Comparison of ENCODE assay signal across 8 mouse cellular contexts in genomic region chr7:80132541-80132940, GRCm38 (mm10). TPM values are rescaled to one million over a fixed set of nuclear protein-coding genes. Genes with fewer than 3 reads are reported as not detected.
DNase-seq lines count a peak whose midpoint lies in the region; ATAC-seq and TF ChIP-seq lines count a peak whose summit lies in the region.

No protein-coding gene starts in this region.

- H3K4me2 ChIP-seq in hindbrain, postnatal 0 days (ENCODE audit: low read depth, low read length) = no peak overlapping the region
- H3K4me2 ChIP-seq in hindbrain, embryonic 14.5 days (replicated peaks) = no peak overlapping the region
- H3K4me2 ChIP-seq in liver, embryonic 12.5 days = no peak overlapping the region

- DNase-seq in hindbrain, postnatal 0 days (ENCODE audit: low spot score) = peak; percentile 76
- DNase-seq in hindbrain, embryonic 14.5 days (ENCODE audit: low spot score) = no peak
- peak; percentile 76 for DNase-seq in CD4-positive helper T cell, adult 2 months (ENCODE audit: low read depth, low spot score)
- DNase-seq in MN1 (ENCODE audit: low spot score) = peak; percentile 47
- peak; percentile 39 for DNase-seq in embryo, embryonic 9.5 days (ENCODE audit: extremely low spot score)
- peak; percentile 51 for DNase-seq in spleen, adult 12 weeks (ENCODE audit: low spot score)
- no peak for DNase-seq in heart, embryonic 10.5 days (ENCODE audit: low spot score)

- no peaks in the 10 kb centered on the region for H3K27me3 ChIP-seq in hindbrain, postnatal 0 days (ENCODE audit: insufficient read depth, low read length)
- H3K27me3 ChIP-seq in hindbrain, embryonic 14.5 days (ENCODE audit: control insufficient read depth, insufficient read depth, low read length) = no peaks in the 10 kb centered on the region
- H3K27me3 ChIP-seq in liver, embryonic 12.5 days (replicated peaks) = no peaks in the 10 kb centered on the region
- no peaks in the 10 kb centered on the region for H3K27me3 ChIP-seq in heart, embryonic 10.5 days (ENCODE audit: insufficient read depth, poor library complexity, severe bottlenecking)

- H3K27ac ChIP-seq in hindbrain, postnatal 0 days = no peak overlapping the region
- H3K27ac ChIP-seq in hindbrain, embryonic 14.5 days = no peak overlapping the region
- no peak overlapping the region for H3K27ac ChIP-seq in liver, embryonic 12.5 days
- H3K27ac ChIP-seq in heart, embryonic 10.5 days = no peak overlapping the region

- H3K4me3 ChIP-seq in hindbrain, postnatal 0 days (ENCODE audit: low read length) = no peak overlapping the region
- no peak overlapping the region for H3K4me3 ChIP-seq in hindbrain, embryonic 14.5 days (replicated peaks; ENCODE audit: low read length)
- H3K4me3 ChIP-seq in liver, embryonic 12.5 days = no peak overlapping the region
- no peak overlapping the region for H3K4me3 ChIP-seq in heart, embryonic 10.5 days

- no peak overlapping the region for H3K9ac ChIP-seq in hindbrain, postnatal 0 days (replicated peaks; ENCODE audit: low read length)
- H3K9ac ChIP-seq in hindbrain, embryonic 14.5 days = no peak overlapping the region
- H3K9ac ChIP-seq in liver, embryonic 12.5 days = no peak overlapping the region

- WGBS in hindbrain, postnatal 0 days = 46% methylated on average over 9 of the region's 9 CpGs
- WGBS in hindbrain, embryonic 14.5 days = 50% methylated on average over 9 of the region's 9 CpGs
- WGBS in liver, embryonic 12.5 days (ENCODE audit: insufficient replicate concordance) = 40% methylated on average over 9 of the region's 9 CpGs
- WGBS in heart, embryonic 10.5 days = 53% methylated on average over 9 of the region's 9 CpGs

- no peaks in the 10 kb centered on the region; the same call in 1 of the 2 replicates for H3K9me3 ChIP-seq in hindbrain, postnatal 0 days (ENCODE audit: low read length)
- H3K9me3 ChIP-seq in hindbrain, embryonic 14.5 days (ENCODE audit: control insufficient read depth, low read length) = peaks cover 8% of the 10 kb centered on the region
- peaks cover 12% of the 10 kb centered on the region for H3K9me3 ChIP-seq in liver, embryonic 12.5 days (replicated peaks)
- H3K9me3 ChIP-seq in heart, embryonic 10.5 days = peaks cover 4% of the 10 kb centered on the region; the same call in 1 of the 2 replicates

- ATAC-seq in hindbrain, postnatal 0 days = no peak
- ATAC-seq in hindbrain, embryonic 14.5 days (ENCODE audit: low FRiP score) = no peak
- peak; percentile 32; the same call in 1 of the 2 replicates for ATAC-seq in liver, embryonic 12.5 days

- peaks cover 4% of the 10 kb centered on the region; the same call in 1 of the 2 replicates for H3K4me1 ChIP-seq in hindbrain, postnatal 0 days (ENCODE audit: insufficient read depth, low read length)
- peaks cover 5% of the 10 kb centered on the region; the same call in 1 of the 2 replicates for H3K4me1 ChIP-seq in hindbrain, embryonic 14.5 days (replicated peaks; ENCODE audit: control insufficient read depth, insufficient read depth, low read length)
- peaks cover 31% of the 10 kb centered on the region for H3K4me1 ChIP-seq in liver, embryonic 12.5 days
- peaks cover 27% of the 10 kb centered on the region for H3K4me1 ChIP-seq in heart, embryonic 10.5 days

- no peaks in the 10 kb centered on the region for H3K36me3 ChIP-seq in hindbrain, postnatal 0 days (ENCODE audit: insufficient read depth, low read length)
- no peaks in the 10 kb centered on the region for H3K36me3 ChIP-seq in hindbrain, embryonic 14.5 days (replicated peaks; ENCODE audit: control insufficient read depth, insufficient read depth)
- H3K36me3 ChIP-seq in liver, embryonic 12.5 days = no peaks in the 10 kb centered on the region
- H3K36me3 ChIP-seq in heart, embryonic 10.5 days = no peaks in the 10 kb centered on the region

- TF ChIP-seq CTCF in hindbrain, postnatal 0 days (IDR thresholded peaks at IDR 0.05; ENCODE audit: low read depth) = peak; percentile 78

RNA-seq across cellular contexts. Expression of gene Idh2, which starts 17.3 kb away (rescaled TPM):
- 126 and 161 TPM in 2 replicates for total RNA-seq in hindbrain, postnatal 0 days (2014; rRNA removed)
- polyA plus RNA-seq in hindbrain, postnatal 0 days (2015; fragmentation: Nextera tagmentation; extraction: Ambion mirVana) = 152 and 158 TPM in 2 replicates
- polyA plus RNA-seq in hindbrain, embryonic 14.5 days (2014; fragmentation: Nextera tagmentation; extraction: Ambion mirVana) = 198 and 205 TPM in 2 replicates
- 158 and 160 TPM in 2 replicates for polyA plus RNA-seq in liver, embryonic 12.5 days (2016; fragmentation: Nextera tagmentation; extraction: Ambion mirVana)
- 830 and 1,266 TPM in 2 replicates for polyA plus RNA-seq in heart, embryonic 10.5 days (2016; fragmentation: Nextera tagmentation; extraction: Ambion mirVana)

RNA-seq across cellular contexts. Expression of gene Sema4b, which starts 54.1 kb away (rescaled TPM):
- 47.5 and 49.5 TPM in 2 replicates for total RNA-seq in hindbrain, postnatal 0 days (2014; rRNA removed)
- 26.6 and 28.1 TPM in 2 replicates for polyA plus RNA-seq in hindbrain, postnatal 0 days (2015; fragmentation: Nextera tagmentation; extraction: Ambion mirVana)
- 17.4 and 19.7 TPM in 2 replicates for polyA plus RNA-seq in hindbrain, embryonic 14.5 days (2014; fragmentation: Nextera tagmentation; extraction: Ambion mirVana)
- 16.9 and 17.9 TPM in 2 replicates for polyA plus RNA-seq in liver, embryonic 12.5 days (2016; fragmentation: Nextera tagmentation; extraction: Ambion mirVana)
- polyA plus RNA-seq in heart, embryonic 10.5 days (2016; fragmentation: Nextera tagmentation; extraction: Ambion mirVana) = 7.8 and 8.9 TPM in 2 replicates

Comparison
In these comparisons a context has a peak if more than half of its experiments do, and no peak if none do; other contexts are left out.
1. DNase-seq: peak in hindbrain, postnatal 0 days (single experiment), CD4-positive helper T cell, adult 2 months (single experiment), MN1 (single experiment), embryo, embryonic 9.5 days (single experiment) and spleen, adult 12 weeks (single experiment); none in hindbrain, embryonic 14.5 days (single experiment) and heart, embryonic 10.5 days (single experiment).